Mouse (Mus musculus) urinary bladder, adult 2 months (tissue): Measurements from ENCODE around the gene Slc22a16. TPM values are rescaled to one million over a fixed set of nuclear protein-coding genes. Genes with fewer than 3 reads are reported as not detected.
"Not testable (repeated sequence)": the region's sequence is repeated elsewhere in the genome, so short reads cannot be mapped to it uniquely, and the experiment has no call there.

Experiments used
- DNase-seq: peaks from one replicate; pipeline ENCODE4 v3.0.0; 2022; ENCODE audit warnings: low spot score
- polyA plus RNA-seq: library from polyadenylated mRNA; depleted of rRNA; stranded (reverse); fragments of >200 nt; gene quantifications from 2 replicates; pipeline ENCODE4 v1.2.3, GENCODE M21; 2012; rRNA removed

Gene Slc22a16
- polyA plus RNA-seq, result not detected in 2 replicates

DNA sequence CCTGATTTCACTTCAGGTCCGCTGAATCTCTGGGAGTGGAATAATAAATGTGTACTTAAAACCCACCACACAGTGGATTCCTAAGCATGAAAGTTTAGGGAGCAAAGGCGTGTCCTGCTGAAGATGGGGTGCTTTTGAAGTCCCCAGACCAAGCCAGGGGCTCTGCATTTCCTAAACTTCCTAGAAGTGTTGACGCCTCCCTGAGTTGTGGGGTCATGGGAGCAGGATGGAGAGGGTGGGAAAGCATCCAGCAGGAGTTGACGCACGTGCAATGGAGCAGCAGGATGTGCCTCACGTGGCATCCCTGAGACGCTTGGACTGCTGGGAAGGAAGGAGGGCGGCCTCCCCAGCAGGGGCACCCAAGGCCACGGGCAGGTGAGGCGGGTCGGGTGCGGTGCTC lies at the start of gene Slc22a16:
TSS of gene Slc22a16 (plus strand) at position 301 of the 400 bp plus-strand sequence.
- DNase-seq, result no peak

DNA sequence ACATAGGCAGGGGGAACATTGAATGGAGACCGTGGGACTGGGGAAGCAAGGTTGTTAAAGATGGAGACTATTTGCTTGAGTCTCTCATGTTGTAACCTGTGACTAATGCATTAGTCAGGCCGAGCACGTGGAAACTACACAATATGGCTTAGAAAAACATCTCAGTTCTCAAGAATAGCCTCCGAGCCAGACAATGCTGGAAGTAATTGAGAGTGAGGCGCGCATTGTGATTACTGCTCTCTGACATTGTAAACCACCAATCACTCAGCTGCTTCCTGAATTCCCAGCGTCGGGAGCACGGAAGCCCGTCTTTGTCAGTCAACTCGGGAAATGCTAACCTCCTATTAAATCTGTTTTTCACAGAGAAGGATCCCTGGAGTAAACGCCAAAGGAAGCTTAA lies 48.6 kb upstream of the Slc22a16 start:
- DNase-seq, result no peak

DNA sequence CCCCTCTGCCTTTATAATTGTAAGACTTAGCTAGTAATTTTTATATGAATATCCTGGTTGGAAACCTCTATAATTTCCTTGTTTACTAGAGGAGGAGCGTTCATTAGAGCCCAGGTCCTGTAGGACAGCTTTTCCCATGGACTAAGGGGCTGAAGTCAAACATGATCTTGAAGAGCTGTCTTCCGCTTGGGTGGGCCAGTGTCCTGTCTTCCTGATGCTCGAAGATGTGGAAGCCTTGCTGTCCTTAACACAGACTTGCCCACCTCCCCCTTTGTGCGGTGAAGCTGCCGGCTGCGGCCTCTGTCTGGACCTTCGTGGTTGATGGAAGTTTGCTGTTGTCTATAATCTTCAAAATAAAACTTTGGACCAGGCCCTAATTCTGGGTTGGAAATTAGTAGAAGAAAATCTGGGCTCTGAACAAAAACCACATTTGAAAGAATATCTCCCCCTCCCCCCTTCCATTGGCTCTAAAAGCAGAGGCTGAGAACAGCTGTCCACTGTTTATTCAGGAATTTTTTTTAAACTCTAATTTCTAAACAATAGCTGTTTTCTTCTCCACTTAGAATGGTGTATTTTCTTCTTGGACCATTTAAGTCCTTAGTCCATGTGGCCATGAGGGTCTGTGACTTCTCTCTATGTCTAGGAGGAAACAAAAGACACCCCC lies 46.7 kb upstream of the Slc22a16 start:
- DNase-seq, result no peak

DNA sequence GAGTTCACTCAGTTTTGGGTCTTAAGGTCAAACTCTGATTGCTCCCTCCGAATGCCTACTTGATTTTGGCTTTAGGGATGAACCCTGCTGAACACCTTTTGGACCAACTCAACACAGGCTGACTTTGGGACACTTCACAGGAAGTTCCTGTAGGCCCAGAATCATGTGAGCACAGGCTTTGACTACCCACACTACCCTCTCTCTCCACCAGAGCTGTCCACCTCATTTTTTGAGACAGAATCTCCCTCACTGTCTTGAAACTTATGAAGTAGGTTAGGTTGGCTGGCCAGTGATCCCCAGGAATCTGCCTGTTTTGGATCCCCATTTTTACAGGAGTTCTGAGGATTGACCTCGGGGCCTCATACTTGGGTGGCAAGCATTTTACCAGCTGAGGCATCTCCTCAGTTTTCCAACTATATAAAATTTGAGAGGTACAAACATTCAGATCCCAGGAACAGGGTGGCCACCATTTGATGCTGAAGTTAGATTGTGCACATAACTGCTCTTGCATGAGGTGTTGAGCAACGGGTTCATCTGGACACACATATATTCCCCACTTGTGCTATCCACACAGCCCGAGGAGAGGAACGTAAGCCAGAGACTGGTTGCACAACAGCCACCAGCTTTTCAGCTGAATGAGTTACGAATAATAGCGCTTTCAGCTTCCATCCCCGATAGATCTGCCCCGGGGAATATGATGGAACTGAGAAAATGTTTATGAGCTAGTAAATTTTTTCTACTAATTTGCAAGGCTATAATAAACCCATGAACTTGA lies 45.9 kb upstream of the Slc22a16 start:
- DNase-seq, result no peak

DNA sequence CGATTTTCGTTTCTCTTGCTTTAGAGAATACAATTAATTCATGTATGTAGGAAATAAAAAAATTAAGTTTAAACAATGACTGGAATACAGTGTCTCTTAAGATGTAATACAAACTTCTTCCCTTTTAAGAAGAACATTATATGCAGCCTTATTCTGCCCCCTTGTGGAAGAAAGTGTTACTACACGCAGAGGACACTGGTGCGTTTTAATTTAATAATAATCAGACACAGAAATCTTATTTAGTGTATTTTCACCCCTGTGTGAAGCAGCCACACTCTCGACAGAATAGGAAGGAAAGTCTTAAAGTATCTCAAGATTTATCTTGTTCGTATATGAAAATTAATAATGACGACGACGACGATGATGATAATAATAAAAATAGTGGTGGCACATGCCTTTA lies 45.1 kb upstream of the Slc22a16 start:
- no peak for DNase-seq

DNA sequence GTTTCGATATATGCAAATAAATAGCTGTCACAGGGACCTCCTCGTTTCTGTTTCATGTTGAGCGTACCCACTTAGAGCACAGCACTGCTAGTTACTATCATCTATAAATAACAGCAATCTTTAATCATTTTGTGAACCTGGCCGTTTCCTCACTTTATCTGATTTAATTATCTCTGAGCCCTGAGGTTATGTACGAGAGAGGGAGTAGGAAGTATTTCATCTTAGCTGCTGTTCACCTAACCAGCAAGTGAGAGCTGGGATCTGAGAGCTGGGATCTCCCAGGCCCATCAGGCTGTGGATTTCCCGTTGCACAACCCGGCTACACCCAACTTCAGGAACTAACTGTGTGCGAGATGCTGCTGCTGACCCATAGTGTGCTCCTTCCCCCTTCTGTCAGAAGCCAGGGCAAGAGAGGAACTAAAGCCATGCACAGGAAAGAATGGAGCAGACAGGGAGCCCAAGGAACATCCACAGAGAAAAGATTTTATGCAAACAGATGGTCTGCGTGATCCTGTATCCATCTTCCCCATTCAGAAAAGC lies 44.5 kb upstream of the Slc22a16 start:
- DNase-seq, result no peak

DNA sequence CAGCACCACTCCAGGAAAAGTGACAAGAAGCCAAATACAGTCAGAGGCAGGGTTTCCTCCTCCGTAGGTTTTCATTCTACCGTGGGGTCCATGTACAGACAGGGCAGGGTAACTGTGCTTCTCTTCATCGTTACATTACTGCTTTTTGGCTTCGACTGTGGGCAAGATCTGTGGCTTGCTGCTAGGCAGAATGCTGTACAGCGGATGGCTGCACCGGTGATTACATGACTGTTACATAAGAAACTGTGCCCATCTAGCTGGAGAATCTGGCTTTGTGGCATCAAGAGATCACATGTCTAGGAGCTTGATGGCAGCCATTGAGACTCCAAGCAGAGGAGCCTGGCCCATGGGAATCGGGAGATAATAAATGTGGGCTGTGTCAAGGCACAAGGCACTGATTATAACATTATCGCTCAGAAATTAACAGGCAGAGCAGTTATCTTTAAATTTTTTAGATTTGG lies 43.8 kb upstream of the Slc22a16 start:
- DNase-seq, result no peak

DNA sequence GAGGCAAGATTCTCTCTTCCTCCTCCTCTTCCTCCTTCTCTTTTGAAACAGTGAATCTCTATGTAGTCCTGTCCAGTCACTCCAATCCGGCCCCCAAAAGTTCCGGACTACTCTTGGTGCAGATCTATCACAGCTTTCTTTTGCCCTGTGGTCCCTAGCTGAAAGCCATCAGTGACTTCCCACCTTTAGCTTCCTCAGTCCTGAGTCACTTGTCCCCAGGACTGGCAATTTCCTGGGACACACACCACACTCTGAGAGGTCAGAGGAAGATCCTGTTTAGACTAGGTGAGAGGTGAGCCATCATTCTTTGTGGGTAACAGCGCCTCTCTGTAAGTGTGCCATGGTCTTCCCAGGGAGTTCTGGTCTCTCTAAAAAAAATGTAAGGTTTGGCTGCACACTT lies 43.1 kb upstream of the Slc22a16 start:
- no peak for DNase-seq

DNA sequence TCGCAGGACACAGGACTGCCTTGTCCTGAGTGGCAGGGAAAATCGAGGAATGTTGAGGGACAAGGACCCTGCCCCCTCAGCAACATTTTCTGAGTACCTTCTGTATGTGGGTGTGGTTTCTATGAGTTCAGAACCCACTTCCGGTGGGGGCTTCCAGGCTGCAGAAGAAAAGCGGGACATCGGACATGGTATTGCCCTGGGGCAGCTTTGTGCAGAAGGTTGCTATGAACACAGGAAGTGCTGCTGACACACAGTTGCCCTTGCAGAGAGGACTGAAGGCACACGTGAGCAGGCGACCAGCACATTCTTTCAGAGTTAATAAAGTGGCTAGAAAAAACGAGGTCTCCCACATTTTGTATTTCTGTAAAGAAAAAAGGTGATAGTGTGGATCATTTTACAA lies 42.6 kb upstream of the Slc22a16 start:
- no peak for DNase-seq

DNA sequence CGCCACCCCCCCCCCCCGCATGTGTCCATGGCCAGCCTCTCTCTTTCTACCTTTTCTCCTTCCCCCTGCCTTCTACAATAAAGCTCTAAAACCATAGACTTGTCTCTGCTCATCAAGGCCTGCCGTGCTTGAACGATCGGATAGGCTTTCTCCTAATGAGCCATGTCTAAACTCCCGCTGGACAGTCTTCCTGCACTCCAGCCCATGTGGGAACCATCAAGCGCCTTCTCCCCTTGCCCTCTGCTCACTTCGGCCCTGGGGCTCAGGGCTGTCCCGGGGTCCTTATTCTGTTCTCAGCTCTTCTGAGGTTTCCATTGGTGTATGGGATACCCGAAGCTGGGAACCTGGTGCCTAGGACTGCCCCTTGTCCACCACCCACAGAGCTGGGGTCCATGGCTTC lies 41.5 kb upstream of the Slc22a16 start:
- DNase-seq, result no peak

DNA sequence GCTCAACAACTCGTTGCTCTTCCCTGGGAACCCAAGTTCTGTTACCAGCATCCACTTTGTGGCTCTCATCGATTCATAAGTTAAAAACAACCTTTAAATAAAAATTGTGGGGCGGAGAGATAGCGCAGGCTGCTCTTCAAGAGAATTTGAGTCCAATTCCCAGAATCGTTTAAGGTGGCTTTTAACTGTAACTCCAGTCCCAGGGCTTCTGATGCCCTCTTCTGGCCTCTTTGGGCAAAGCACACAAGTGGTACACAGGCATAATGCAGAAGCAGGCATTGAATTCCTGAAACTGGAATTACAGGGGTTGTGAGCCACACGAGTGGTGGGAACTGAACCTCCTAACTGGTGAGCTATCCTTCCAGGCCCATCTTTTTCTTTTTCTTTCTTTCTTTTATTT lies 40.5 kb upstream of the Slc22a16 start:
- no peak for DNase-seq

DNA sequence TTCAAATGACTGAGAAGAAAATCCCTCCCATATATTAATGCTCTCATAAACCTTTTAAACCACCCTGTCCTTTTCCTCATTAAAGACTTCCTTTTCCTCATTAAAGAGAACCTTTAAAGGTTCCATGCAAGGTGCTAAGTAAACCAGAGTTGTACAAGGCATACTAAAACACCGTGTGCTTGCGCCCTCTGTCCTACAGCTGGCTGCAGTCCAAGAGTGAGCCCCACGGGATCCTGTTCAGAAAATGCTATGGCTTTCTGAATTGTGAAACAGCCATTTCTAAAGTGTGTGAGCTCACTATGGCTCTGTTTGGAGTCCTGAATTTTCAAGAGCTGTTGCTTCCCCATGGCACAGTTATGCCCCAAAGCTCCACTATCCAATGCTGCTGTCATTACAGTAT lies 39.5 kb upstream of the Slc22a16 start:
- no peak for DNase-seq

DNA sequence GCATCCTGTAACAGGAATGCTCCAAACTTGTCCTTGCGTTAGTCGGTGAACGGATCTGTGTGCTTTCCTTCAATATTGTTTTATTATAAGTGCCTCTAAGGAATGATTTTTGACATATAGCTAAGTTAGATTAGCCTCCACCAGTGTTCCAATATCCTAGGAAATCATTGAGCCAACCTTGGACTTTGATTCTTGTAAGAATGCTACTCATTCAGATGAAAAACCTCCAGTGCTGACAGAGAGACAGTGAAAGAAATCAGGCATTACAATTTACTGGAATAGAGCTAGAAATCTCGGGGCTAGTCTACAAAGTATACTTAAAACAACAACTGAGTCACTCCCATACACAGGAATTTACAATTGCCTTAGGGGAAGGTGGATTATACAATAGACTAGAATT lies 37.5 kb upstream of the Slc22a16 start:
- not testable (repeated sequence) for DNase-seq

DNA sequence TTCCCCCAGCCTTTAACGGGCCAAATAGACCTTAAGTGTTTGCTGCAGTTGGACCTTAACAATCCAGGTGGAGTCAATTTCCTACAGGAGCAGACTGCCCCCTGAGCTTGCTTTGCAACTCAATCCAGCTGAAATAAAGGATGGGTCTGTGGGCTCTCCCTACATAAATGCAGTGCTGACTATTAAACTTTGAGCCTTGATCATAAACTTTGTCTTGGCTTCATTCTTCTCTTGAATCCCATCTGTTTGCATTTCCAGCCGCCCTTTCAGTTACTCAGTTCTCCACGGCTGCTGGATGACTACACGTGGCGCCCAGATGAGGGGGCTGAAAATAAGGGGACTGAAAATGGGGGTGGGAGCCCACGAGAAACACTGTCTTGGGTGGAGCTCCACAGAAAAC lies 28.8 kb upstream of the Slc22a16 start:
- DNase-seq, result no peak

DNA sequence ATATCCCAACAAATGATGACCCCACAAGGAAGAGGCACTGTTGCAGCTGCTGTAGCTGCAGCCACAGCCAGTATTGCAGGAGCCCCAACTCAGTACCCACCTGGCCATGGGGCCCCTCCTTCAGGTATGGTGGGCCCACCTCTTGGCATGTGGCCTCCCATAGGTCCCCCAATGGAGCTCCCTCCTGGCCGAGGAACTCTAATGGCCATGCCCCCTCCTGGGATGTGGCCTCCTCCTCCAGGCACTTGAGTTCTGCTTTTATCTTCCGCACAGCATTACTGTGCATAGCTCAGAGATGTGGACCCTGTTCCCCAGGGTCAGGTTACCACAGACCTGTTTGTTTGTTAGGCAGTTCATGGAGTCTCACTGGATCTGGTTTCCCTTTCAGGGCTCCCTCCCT lies 20.8 kb upstream of the Slc22a16 start:
- no peak for DNase-seq

DNA sequence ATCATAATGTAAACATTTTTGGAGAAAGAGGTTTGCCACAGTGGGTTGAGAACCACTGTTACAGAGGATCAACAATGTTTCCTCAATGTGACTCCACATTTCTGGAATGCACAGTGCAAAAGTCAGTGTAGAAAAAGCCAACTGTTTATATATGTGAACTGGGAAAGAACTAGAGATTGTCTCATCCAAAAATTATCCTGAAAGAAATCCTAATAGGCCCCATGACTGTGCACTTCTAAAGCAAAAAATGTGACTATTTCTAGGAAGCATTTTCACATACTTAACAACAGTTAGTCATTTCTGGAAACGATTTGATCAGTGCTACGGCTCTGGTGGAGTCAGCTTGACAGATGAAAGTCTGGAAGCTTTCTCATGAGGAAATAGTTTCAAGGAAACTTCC lies 18.3 kb upstream of the Slc22a16 start:
- no peak for DNase-seq

DNA sequence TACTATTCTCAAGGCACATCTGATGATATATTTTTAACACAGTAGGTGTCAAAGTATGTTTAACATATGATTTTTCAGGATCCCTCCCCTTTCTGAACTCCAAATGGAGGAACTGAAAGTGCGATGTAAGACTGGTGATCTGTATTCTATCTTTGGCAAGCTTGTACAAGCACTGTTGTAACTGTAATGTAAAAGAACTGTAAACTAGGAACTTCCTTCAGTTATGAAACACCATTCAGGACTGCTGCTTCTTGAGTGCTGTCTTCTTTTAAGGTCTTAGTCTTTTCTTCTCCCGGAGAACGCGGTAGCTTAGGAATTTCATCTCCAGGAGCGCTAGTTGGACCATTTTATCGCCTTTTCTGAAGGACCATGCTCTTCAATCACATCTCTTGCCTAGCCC lies 4.4 kb upstream of the Slc22a16 start:
- not testable (repeated sequence) for DNase-seq

DNA sequence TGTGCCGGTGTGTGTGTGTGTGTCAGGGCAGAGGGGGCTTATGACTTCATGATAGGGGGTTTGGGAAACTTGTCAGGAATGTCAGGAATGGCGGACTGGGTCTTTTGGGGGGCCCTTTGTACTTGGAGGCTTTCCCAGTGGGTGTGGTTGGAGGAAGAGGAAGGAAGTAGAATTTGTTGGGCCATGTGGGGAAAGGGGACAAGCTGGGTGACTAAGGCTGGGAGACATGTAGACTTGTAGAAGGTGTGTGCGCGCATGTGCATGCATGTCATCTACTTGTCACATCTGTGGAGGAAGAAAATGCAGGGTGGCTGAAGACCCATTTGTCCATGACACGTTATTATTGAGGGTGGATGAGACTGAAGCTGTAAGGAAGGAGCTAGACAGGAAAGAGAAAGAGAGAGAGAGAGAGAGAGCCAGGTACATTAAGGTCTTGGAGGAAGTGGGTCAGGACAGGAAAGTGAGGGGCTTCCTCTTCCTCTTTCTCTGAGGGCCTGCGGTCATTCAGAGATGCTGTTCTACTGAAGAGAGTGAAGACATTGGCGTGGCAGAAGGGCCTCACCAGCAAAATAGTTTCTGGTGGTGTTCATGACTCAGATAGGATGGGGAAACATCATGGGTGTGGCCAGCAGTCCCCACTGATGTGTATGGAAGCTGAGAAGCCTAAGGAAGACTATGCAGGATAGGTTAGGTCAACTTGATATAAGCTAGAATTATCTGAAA lies 5.9 kb downstream of the Slc22a16 start:
- DNase-seq, result no peak

DNA sequence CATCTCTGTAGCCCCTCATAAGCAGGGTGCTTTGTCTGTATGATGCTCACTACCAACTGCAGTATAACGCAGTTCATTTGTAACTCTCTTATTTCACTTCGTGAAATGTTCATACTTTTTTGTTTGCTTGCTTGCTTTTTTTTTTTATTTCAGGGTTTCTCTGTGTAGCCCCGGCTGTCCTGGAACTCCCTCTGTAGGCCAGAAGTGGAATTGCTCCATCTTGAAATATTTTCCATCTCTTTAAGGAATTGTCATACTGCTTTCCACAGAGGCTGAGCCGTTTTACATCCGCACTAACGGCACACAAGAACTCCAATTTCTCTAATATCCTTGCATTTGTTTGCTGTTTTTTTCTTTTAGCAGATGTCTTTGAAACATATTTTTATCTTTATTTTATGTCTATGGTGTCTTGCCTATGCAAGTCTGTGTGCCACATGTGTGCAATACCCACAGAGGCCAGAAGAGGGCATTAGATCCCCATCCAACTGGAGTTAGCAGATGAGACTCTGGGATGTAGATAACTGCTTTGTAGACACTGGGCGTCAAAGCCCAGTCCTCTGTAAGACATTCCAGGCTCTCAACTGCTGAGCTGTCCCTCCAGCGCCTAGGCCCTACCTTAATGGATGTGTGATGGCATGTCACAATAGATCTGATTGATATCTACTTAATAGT lies 13.6 kb downstream of the Slc22a16 start:
- no peak for DNase-seq

DNA sequence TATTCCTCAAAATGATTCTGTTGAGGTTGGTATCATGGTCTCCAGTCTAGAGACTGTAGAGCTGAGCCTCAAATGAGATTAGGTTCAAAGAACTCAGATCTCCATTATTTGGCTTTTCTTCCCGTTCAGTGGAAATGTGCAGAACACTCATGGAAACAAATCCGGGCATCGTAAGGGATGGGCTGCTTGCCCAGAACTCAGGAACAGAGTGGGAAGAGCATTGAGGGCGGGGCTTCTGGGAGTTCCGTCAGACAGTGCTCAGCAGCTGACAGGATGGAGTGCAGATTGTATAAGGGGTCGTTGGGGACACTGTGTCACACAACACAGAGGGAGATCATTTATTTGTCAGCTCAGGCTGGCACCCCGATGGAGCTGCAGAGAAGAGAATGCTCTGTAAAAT lies 22.1 kb downstream of the Slc22a16 start:
- no peak for DNase-seq

DNA sequence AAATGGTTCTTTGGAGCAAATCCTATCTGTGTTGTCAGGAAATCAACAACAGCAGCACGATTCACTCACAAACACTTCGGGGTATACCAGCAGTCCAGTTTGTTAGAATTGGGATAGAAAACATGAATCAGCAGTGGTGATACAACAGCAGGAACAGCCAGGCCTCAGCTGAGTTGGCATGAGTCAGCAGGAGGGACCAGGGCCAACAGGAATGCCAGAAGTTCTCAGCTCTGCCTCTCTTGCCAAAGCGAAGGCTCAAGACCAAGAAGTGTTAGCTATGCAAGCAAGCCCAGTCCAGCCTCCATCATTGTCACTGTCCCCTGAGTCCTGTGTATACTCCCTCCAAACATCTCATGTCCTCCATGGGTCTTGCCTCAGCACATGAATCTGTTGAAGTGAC lies 27.0 kb downstream of the Slc22a16 start:
- DNase-seq, result no peak
